Mouse (Mus musculus) B cell, adult 67 days (primary cell): ENCODE results near the gene Wfdc13. TPM values are rescaled to one million over a fixed set of nuclear protein-coding genes. Genes with fewer than 3 reads are reported as not detected.

Experiments used
- total RNA-seq, 2 experiments: library from RNA; stranded (reverse); gene quantifications; 4 replicates each; pipeline ENCODE4 v1.2.4; 2023

The Wfdc13 gene
- not detected for total RNA-seq

DNA sequence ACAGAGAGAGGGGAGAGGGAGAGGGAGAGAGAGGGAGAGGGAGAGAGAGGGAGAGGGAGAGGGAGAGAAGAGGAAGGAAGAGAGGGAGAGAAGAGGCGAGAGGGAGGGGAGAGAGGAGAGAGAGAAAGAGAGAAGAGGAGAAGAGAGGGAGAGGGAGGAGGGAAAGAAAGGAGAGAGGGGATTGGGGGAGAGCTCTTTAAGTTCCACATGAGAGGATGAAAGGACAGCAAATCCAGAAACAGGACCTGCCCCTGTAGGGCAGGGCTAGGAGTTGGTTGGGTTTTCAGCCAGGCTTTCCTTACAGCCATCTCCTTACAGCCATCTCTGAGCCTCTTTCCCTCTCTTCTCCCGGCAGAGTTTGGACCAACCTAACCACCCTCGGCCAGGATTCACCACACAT is at the start of gene Wfdc13:
TSS of gene Wfdc13 (plus strand) at position 301 of the 400 bp plus-strand sequence.

GRCm38 (mm10) chr2:164638696-164639095 is 46.2 kb upstream of the Wfdc13 start, which contains the start of gene Wfdc16:
TSS of gene Wfdc16 (minus strand) at chr2:164638796.

DNA sequence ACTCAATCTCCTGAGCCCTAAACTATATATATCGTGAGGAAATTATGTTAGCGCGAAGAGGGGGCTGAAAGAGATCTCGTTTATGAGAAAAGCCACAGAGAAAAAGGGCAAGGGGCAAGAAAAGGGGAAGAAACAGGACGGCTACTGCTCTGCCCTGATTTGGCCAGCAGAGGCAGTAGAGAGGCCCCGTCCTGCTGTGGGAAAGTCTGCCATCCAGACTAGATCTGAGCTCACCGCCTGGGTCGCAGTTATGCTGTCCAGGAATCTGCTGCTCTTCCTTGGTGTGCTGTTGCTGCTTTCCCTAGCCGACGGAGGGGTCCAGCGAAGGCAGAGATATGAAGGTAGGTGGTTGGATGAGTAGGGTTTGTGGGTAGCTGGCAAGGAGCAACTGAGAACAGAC is 29.0 kb upstream of the Wfdc13 start, which contains the start of gene Wfdc10:
TSS of gene Wfdc10 (plus strand) at position 189 of the 400 bp plus-strand sequence.

GRCm38 (mm10) chr2:164656483-164656882 is 28.4 kb upstream of the Wfdc13 start, which contains the start of gene Wfdc9:
TSS of gene Wfdc9 (minus strand) at chr2:164656583.

DNA sequence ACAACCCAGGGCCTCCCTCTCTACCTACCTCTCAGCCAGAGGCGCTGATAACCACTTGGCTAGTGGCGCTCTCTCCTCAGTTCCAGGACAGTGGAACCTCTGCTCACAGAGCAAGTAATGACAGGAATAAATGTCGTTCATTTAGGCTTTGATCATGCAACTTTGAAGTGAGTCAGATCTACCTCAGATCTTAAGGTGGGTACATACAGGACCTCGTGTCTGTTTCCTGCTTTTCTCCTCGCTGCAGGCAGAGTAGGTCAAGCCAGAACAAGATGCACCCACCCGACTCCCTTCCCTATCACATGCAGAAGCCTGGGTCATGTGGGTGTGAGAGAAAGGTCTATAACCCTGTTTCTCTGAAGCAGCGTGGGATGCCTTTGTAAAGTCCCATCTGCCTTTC is 10.9 kb upstream of the Wfdc13 start, which contains the start of gene Wfdc11:
TSS of gene Wfdc11 (minus strand) at position 101 of the 400 bp plus-strand sequence.

GRCm38 (mm10) chr2:164698201-164698600 is 13.3 kb downstream of the Wfdc13 start, which contains the start of gene Spint4:
TSS of gene Spint4 (plus strand) at chr2:164698501.

GRCm38 (mm10) chr2:164715005-164715404 is 30.1 kb downstream of the Wfdc13 start, which contains the start of gene Spint5:
TSS of gene Spint5 (plus strand) at chr2:164715305.

Other genes with a start within 250 kb of the Wfdc13 start
- gene Sdc4, start 241.2 kb upstream of the Wfdc13 start, total RNA-seq = 100 to 1,000 TPM; 156 to 168 TPM
- 10 to 100 TPM; 58.9 to 62.8 TPM for gene Sys1, start 228.1 kb upstream of the Wfdc13 start, total RNA-seq
- gene Gm20458, start 224.1 kb upstream of the Wfdc13 start, total RNA-seq = 1 to 10 TPM in 1 of 2 experiments, not detected in 1; 2.3 TPM
- not detected for gene Trp53tg5, start 211.4 kb upstream of the Wfdc13 start, total RNA-seq
- gene Dbndd2, start 199.0 kb upstream of the Wfdc13 start, total RNA-seq = 1 to 10 TPM; 6.5 to 9.3 TPM
- 10 to 100 TPM; 72.9 to 79.0 TPM for gene Pigt, start 187.6 kb upstream of the Wfdc13 start, total RNA-seq
- not detected for gene Wfdc2, start 122.7 kb upstream of the Wfdc13 start, total RNA-seq
- not detected for gene Spint3, start 111.6 kb upstream of the Wfdc13 start, total RNA-seq
- not detected for gene Wfdc6a, start 99.7 kb upstream of the Wfdc13 start, total RNA-seq
- gene Eppin, start 91.5 kb upstream of the Wfdc13 start, total RNA-seq = not detected
- not detected for gene Wfdc6b, start 71.6 kb upstream of the Wfdc13 start, total RNA-seq
- gene Wfdc8, start 71.5 kb upstream of the Wfdc13 start, total RNA-seq = not detected
- gene Wfdc16, start 46.3 kb upstream of the Wfdc13 start, total RNA-seq = not detected
- not detected for gene Wfdc10, start 29.1 kb upstream of the Wfdc13 start, total RNA-seq
- gene Wfdc9, start 28.5 kb upstream of the Wfdc13 start, total RNA-seq = not detected
- not detected for gene Wfdc11, start 11.0 kb upstream of the Wfdc13 start, total RNA-seq
- not detected for gene Spint4, start 13.4 kb downstream of the Wfdc13 start, total RNA-seq
- gene Spint5, start 30.2 kb downstream of the Wfdc13 start, total RNA-seq = not detected
- not detected for gene Wfdc3, start 60.8 kb downstream of the Wfdc13 start, total RNA-seq
- gene Dnttip1, start 60.9 kb downstream of the Wfdc13 start, total RNA-seq = 10 to 100 TPM; 46.5 to 47.0 TPM
- gene Ube2c, start 84.8 kb downstream of the Wfdc13 start, total RNA-seq = 1 to 10 TPM; 2.4 to 2.7 TPM
- not detected for gene Tnnc2, start 94.9 kb downstream of the Wfdc13 start, total RNA-seq
- 1 to 10 TPM in 1 of 2 experiments, under 1 TPM in 1; 0.50 to 1.5 TPM for gene Snx21, start 100.7 kb downstream of the Wfdc13 start, total RNA-seq
- gene Acot8, start 119.8 kb downstream of the Wfdc13 start, total RNA-seq = 10 to 100 TPM; 57.1 to 64.3 TPM
- gene Zswim3, start 120.0 kb downstream of the Wfdc13 start, total RNA-seq = 1 to 10 TPM; 3.7 to 6.0 TPM
- 10 to 100 TPM in 1 of 2 experiments, 1 to 10 TPM in 1; 7.7 to 12.2 TPM for gene Zswim1, start 137.6 kb downstream of the Wfdc13 start, total RNA-seq
- 1 to 10 TPM in 1 of 2 experiments, not detected in 1; 1.9 TPM for gene Spata25, start 143.4 kb downstream of the Wfdc13 start, total RNA-seq
- gene Ctsa, start 147.8 kb downstream of the Wfdc13 start, total RNA-seq = 100 to 1,000 TPM; 217 to 222 TPM
- gene Neurl2, start 148.3 kb downstream of the Wfdc13 start, total RNA-seq = 1 to 10 TPM; 7.0 to 7.9 TPM
- 1 to 10 TPM; 8.2 to 10.0 TPM for gene Pltp, start 172.6 kb downstream of the Wfdc13 start, total RNA-seq
- 100 to 1,000 TPM in 1 of 2 experiments, 10 to 100 TPM in 1; 93.2 to 104 TPM for gene Pcif1, start 194.2 kb downstream of the Wfdc13 start, total RNA-seq
- 10 to 100 TPM; 60.9 to 65.7 TPM for gene Zfp335, start 226.7 kb downstream of the Wfdc13 start, total RNA-seq